In the genomic region with DNA sequence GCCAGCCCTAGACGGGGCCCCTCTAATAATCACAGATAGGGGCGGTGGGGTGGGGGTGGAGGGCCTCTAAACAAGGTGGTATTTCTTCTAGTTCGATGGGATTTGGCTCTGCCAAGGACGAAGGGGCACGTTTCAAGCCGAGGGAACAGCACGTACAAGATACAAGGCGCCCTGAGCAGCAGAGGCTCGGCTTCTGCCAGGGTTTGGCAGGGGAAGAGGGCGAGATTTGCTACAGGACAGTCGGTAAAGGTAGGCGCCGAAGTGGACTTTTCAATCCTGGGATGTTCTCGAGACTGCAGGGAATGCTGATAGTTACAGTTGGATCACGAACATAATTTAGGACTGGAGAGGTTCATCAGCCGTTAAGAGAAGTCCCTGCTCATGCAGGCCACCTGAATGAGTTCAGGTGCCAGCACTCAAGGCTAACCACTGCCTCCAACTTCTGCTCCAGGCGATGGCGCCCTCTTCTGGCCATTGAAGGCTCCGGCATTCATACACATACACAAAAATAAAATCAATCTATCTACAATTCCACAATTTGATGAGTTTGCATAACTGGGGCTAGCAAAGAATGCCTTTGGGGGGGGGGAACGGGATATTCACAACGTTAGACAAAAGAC, we compare ENCODE assay signal across 8 mouse cellular contexts. TPM values are rescaled to one million over a fixed set of nuclear protein-coding genes. Genes with fewer than 3 reads are reported as not detected.
DNase-seq lines count a peak whose midpoint lies in the region; ATAC-seq lines count a peak whose summit lies in the region.

No protein-coding gene starts in this region.

- H3K9ac ChIP-seq in kidney, embryonic 15.5 days = peak overlapping the region; percentile 33

- 4% methylated on average over 21 of the region's 21 CpGs for WGBS in kidney, embryonic 15.5 days

- peak overlapping the region; percentile 93 for H3K4me2 ChIP-seq in kidney, embryonic 15.5 days

- peak overlapping the region; percentile 97 for H3K4me3 ChIP-seq in kidney, embryonic 15.5 days (replicated peaks)

- DNase-seq in 3T3-L1 (ENCODE audit: low read depth, low spot score) = peak; percentile 81
- peak; percentile 67 for DNase-seq in Muller cell, postnatal 12 days (ENCODE audit: inconsistent ontology term)
- peak; percentile 79 for DNase-seq in embryo, embryonic 10.5 days (ENCODE audit: low spot score)
- DNase-seq in heart, adult 9 months (ENCODE audit: low spot score in 2 of 2) = peak; percentile 53 to 72
- DNase-seq in lung, postnatal 36 days = peak; percentile 86
- DNase-seq in spleen, adult 12 weeks (ENCODE audit: low spot score) = peak; percentile 68

- H3K9me3 ChIP-seq in kidney, embryonic 15.5 days (replicated peaks) = no peaks in the 10 kb centered on the region

- no peak for ATAC-seq in kidney, embryonic 15.5 days (replicated peaks; ENCODE audit: low FRiP score)
- ATAC-seq in frontal cortex, adult (ENCODE audit: low TSS enrichment) = no peak

- H3K27ac ChIP-seq in kidney, embryonic 15.5 days = peak overlapping the region; percentile 98

- peaks cover 23% of the 10 kb centered on the region for H3K36me3 ChIP-seq in kidney, embryonic 15.5 days

- H3K27me3 ChIP-seq in kidney, embryonic 15.5 days = no peaks in the 10 kb centered on the region

- peaks cover 59% of the 10 kb centered on the region for H3K4me1 ChIP-seq in kidney, embryonic 15.5 days

RNA-seq across cellular contexts. Expression of a gene that starts 0.9 kb away (rescaled TPM):
- 81.1 and 82.0 TPM in 2 replicates for polyA plus RNA-seq in kidney, embryonic 15.5 days (2015; fragmentation: Nextera tagmentation; extraction: Ambion mirVana)

RNA-seq across cellular contexts. Expression of a gene that starts 15.4 kb away (rescaled TPM):
- 3.8 and 5.9 TPM in 2 replicates for polyA plus RNA-seq in kidney, embryonic 15.5 days (2015; fragmentation: Nextera tagmentation; extraction: Ambion mirVana)

RNA-seq across cellular contexts. Expression of a gene that starts 18.8 kb away (rescaled TPM):
- 11.5 and 12.3 TPM in 2 replicates for polyA plus RNA-seq in kidney, embryonic 15.5 days (2015; fragmentation: Nextera tagmentation; extraction: Ambion mirVana)

RNA-seq across cellular contexts. Expression of a gene that starts 28.5 kb away (rescaled TPM):
- polyA plus RNA-seq in kidney, embryonic 15.5 days (2015; fragmentation: Nextera tagmentation; extraction: Ambion mirVana) = 0.67 and 0.82 TPM in 2 replicates
